Mouse (Mus musculus): ENCODE results near the gene Tmem223.

Tmem223 gene

DNA sequence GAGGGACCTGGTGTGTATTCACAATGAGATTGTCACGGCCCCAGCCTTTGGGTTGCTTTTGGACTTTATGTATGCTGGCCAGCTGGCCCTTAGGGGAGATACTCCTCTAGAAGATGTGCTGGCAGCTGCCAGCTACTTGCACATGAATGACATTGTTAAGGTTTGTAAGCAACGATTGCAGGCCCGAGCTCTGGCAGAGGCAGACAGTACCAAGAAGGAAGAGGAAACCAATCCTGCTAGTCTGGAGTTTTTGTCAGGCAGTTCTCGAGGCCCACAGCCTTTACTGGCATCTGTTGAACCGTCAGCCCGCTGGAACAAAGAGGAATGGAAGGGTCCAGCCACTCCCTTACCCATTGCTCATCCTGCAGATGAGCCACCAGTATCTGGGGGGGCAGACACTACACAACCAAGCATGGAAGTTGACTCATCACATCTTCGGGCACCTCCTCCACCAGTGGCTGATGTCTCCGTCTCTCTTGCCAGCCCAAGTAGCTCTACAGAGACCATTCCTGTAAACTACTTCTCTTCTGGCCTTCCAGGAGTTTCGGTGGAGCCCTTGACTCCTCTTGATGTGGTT is 32.5 kb downstream of the Tmem223 start:
- DNase-seq (ENCODE audit: low spot score), result no peak

DNA sequence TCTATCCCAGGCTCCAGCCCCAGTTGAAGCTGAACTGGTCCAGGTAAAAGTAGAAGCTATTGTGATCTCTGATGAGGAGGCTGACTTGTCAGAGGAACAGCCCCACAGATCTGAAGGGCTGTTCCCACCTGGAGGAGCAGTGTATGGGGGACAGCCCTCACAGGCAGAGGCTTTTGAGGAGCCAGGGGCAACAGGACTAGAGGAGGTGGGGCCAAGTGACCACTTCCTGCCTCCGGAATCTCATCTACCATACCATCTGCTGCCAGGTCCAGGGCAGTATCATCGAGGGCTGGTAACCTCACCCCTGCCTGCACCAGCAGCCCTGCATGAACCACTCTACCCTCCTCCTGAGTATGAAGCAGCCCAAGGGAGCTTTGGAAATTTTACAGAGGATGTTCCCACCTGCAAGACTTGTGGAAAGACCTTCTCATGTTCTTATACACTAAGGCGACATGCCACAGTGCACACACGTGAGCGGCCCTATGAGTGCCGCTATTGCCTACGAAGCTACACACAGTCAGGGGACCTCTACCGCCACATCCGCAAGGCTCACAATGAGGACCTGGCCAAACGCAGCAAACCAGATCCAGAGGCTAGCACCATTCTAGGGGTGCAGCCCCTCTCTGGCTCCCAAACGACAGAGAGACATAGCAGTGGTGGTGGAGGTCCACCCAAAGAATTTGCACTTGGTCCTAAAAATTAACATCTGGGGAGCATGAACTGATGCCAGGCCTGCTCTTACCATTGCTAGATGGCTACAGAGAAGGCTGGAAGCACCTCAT is 33.3 kb downstream of the Tmem223 start:
- no peak for DNase-seq (ENCODE audit: low spot score)

DNA sequence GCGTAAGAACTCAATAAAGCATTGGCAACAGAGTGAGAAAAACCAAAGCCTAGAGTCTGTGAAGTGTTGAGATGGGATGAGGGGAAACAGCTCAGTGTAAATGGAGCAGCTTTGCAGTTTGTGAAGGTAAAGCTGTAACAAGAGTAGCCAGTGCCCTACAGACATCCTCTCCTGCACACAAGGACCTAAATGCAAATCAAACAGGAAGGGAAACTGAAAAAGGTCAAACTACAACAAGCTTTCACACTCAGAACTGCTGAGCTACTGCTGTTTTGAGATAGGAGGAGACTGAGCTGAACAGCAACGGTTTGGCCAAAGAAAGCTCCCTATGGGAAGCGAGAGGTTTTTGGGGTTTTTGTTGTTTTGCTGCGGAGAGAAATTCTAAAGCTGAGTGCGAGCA is 36.0 kb downstream of the Tmem223 start:
- no peak for DNase-seq (ENCODE audit: low spot score)

DNA sequence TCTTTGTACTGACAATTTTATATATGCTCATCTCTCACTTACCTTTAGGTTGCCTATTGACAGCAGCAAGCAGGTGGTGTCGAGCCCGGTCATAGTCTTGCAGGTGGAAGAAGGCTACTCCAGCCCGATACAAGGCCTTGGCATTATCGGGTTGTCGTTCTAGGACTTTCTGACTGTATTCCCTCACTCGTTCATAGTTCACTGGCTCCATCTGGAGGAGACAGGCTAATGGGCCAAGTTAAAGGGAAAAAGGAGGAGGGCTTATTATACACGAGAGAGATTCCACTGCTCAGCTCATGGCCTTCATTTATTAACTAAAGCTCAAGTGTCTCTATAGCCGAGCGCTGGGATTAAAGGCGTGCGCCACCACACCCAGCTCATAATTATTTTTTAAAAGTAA is 45.0 kb downstream of the Tmem223 start:
- no peak for DNase-seq (ENCODE audit: low spot score)

DNA sequence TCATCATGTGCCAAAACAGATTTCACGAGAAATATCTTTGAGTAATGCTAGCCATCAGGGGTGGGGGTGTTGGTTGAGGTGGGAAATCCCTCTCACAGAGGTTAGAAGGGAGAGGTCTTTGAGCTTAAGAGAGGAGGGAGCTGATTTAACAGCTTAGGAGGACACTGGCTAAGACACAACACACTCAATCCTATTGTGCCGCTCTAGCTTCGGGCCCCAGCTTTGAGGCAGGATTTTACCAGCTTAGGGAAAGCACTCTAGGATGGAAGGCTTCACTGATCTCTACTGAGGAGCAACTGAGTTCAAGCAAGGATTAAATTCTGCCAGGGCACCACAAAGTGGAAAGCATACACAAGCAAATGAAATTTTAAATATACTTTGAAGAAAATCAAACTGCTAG is 46.2 kb downstream of the Tmem223 start:
- no peak for DNase-seq (ENCODE audit: low spot score)

DNA sequence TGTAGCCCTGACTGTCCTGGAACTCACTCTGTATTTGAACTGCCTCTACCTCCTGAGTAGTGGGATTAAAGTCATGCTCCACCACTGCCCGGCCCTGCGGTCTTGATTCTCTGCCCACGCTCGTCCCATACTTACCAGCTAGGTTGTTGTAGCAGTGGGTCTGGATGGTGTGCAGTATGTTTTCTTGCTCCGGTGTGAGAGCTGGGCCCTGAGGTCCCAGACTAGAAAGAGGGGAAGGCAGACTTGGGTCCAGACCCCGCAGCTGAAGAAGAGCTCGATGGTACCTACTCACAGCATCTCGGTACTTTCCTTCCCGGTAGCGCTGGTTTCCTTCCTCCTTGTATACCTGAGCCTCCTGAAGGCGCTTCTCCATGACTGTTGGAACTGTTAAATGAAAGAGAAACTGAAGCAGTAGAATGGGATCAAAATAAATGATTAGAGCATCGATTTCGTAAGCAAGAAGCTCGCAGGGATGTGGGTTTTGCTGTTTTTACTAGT is 47.6 kb downstream of the Tmem223 start:
- DNase-seq (ENCODE audit: low spot score), result no peak

DNA sequence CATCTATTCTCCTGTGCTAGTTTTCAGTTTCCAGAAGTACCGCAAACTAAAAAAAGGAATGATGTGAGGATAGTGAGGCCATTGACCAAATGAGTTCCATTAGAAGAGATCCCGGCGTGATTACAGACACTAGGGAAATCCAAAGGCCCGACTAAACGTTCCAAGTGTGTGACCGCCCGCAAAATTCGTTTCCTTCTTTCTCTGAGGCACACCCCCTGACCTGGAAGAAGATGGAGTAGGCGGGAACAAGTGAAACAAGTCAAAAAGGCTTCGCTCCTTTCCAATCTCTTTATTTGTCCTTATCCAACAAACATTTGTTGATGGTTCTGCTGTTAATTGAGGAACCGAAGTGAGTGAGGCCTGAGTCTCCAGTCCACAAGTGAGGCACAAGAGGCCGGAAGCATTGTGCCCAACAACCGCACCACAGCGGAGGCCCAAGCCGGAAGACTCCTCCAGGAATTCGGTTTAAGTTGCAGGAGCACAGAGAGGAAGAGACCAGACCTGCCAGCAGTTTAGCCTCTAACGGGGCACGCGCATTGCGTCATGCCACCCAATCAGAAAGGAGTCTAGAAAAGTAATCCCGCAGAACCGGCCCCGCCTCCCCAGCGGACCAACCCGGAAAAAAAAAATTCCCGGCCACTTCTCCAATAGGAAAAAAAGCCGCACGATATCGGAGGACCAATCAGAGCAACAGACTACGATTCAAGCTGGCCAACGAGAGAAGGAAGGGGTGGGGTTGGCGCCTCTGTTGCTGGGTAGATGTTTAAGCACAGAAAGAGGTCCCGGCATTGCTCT is 48.2 kb downstream of the Tmem223 start, which contains the start of gene Ttc9c:
Gene Ttc9c (minus strand): TSS at position 533 of the 795 bp plus-strand sequence.
- peak; percentile 98 for DNase-seq (ENCODE audit: low spot score)

DNA sequence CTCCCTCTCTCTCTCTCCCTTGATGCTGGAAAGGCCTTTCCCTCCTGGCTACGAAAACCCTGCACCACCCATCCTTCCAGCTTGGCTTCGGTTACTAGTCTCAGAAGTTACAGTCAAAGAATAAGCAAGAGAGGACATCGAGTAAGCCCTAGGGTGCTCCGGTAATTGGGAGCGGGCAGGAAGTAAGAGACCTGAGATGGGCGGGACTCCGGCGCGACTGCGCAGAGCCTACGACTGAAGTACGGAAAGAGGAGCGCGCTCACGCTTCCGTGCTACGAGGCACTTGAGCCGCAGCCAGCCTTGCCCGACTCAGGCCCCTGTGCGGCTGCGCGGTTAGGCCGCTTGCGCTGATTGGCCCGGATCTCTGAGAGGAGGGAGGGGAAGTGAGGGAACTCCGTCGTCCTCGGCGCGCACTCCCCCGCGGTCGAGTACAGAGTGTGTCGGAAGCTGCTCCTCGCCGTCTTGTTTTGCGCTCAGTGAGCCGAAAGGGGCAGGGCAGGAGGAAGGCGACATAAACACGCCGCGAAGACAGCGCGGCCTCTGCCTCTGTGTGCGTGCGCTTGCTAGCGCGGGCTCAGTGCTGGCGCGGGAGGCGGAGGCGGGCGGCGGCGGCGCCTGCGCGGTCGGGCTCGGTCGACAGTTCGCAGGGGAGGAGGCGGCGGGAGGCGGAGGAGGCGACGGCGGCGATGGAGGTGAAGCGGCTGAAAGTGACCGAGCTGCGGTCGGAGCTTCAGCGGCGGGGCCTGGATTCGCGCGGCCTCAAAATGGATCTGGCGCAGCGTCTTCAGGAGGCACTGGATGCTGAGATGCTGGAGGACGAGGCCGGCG is 49.0 kb downstream of the Tmem223 start, which contains the start of gene Hnrnpul2:
Gene Hnrnpul2 (plus strand): TSS at position 415 of the 828 bp plus-strand sequence.
- DNase-seq (ENCODE audit: low spot score), result peak; percentile 99

DNA sequence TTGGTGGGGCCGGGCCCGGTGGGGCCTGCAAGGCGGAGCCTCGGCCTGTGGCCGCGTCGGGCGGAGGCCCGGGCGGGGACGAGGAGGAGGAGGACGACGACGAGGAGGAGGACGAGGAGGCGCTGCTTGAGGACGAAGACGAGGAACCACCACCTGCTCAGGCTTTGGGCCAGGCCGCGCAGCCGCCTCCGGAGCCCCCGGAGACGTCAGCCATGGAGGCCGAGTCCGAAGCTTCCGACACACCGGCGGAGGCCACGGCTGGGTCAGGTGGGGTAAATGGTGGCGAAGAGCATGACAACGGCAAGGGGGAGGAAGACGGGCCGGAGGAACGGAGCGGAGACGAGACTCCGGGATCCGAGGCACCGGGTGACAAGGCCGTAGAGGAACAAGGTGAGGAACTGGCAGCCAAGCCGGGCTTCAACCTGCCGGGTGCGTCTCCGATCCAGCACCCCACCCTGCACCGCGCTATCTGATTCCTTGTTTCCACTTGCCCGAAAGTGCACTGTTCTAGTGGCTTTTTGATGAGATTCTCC is 49.7 kb downstream of the Tmem223 start:
- no peak for DNase-seq (ENCODE audit: low spot score)

DNA sequence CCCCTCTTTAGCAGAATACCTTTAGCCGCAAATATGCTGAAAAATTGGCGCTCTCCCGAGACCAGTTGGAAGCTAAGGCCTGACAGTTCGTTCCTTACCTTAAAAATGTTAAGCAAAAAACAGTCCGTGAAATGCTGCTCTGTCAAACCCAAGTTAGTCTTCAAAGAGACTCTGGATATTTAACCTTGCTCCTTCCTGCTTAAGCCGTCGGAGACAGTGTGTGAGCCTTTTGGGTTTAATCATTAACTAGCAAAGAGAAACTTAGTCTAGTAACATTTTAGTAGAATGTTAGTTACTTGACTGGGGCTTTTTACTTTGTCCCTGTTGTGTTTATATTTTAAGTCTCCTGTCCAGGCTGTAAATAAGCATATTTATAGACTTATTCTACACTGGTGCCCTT is 50.4 kb downstream of the Tmem223 start:
- DNase-seq (ENCODE audit: low spot score), result no peak

Measured in embryo, embryonic 10 days (tissue).